Mouse (Mus musculus) stomach, embryonic 14.5 days (tissue): ENCODE measurements around the gene Gm9376. TPM values are rescaled to one million over a fixed set of nuclear protein-coding genes. Genes with fewer than 3 reads are reported as not detected.

Experiments used
- ATAC-seq: fragments of 200-750 bp; cut with Nextera tagmentation; 2 replicates; pipeline ENCODE4 v1.8.0; 2017; ENCODE audit warnings: low read depth, moderate TSS enrichment; ENCODE audit not compliant: insufficient number of reproducible peaks, insufficient read depth, low FRiP score
- H3K27ac ChIP-seq: fragments of 300-500 bp; sonication (generic); 2 replicates; pipeline ENCODE4 v1.5.1; 2014; ENCODE audit warnings: mild to moderate bottlenecking, low read length, moderate library complexity, mixed read lengths
- H3K27me3 ChIP-seq: fragments of 300-500 bp; sonication (generic); 2 replicates; pipeline ENCODE4 v1.6.1; 2014; ENCODE audit warnings: low read length, control low read depth, mixed read lengths; ENCODE audit not compliant: control insufficient read depth, insufficient read depth
- H3K36me3 ChIP-seq: fragments of 300-500 bp; sonication (generic); 2 replicates; pipeline ENCODE4 v1.6.1; 2014; ENCODE audit warnings: mild to moderate bottlenecking, control low read depth, low read length, moderate library complexity, mixed read lengths; ENCODE audit not compliant: control insufficient read depth, insufficient read depth
- H3K4me1 ChIP-seq: fragments of 300-500 bp; sonication (generic); 2 replicates; pipeline ENCODE4 v1.6.1; 2014; ENCODE audit warnings: low read length, control low read depth, mixed read lengths; ENCODE audit not compliant: control insufficient read depth, insufficient read depth
- H3K4me2 ChIP-seq: fragments of 300-500 bp; sonication (generic); replicated peaks from 2 replicates; pipeline ENCODE4 v1.6.1; 2014; ENCODE audit warnings: low read depth, low read length, control low read depth
- H3K4me3 ChIP-seq: fragments of 300-500 bp; sonication (generic); 2 replicates; pipeline ENCODE4 v1.5.1; 2014; ENCODE audit warnings: low read depth, low read length, control low read depth
- H3K9ac ChIP-seq: fragments of 300-500 bp; sonication (generic); replicated peaks from 2 replicates; pipeline ENCODE4 v1.6.1; 2014; ENCODE audit warnings: low read depth, mild to moderate bottlenecking, control low read depth, low read length, moderate library complexity, mixed read lengths
- H3K9me3 ChIP-seq: fragments of 300-500 bp; sonication (generic); 2 replicates; pipeline ENCODE4 v1.6.1; 2016; ENCODE audit warnings: low read depth, low read length, control low read depth; ENCODE audit not compliant: control insufficient read depth
- WGBS: fragments of 180-500 bp; shearing (Covaris S2); extraction: QIAGEN DNeasy Blood & Tissue Kit; methylation state at CpG from one replicate; pipeline ENCODE4 v1.1.7; 2014; 5-methylcytosine and 5-hydroxymethylcytosine counted together
- polyA plus RNA-seq: library from polyadenylated mRNA; unstranded; fragments of >200 nt; fragmentation: Nextera tagmentation; extraction: Ambion mirVana; gene quantifications from 2 replicates; pipeline ENCODE4 v1.2.1, GENCODE M21; 2014

Gm9376 gene
- polyA plus RNA-seq, 1 experiment from 2014 or later = not detected

- H3K4me1 ChIP-seq = peaks cover 9% of the 10 kb centered on the region; the same call in 1 of the 2 replicates
- no peak overlapping the region for H3K4me3 ChIP-seq
- H3K27ac ChIP-seq = no peak overlapping the region
- H3K9me3 ChIP-seq = no peaks in the 10 kb centered on the region
- no peaks in the 10 kb centered on the region for H3K36me3 ChIP-seq
- 76% methylated on average over 14 of the region's 14 CpGs for WGBS
- H3K4me2 ChIP-seq = no peak overlapping the region
- H3K9ac ChIP-seq = no peak overlapping the region
- no peaks in the 10 kb centered on the region for H3K27me3 ChIP-seq
- no peak for ATAC-seq
Measured at GRCm38 (mm10) chr14:118302606-118303005, 35.8 kb downstream of the Gm9376 start.

GRCm38 (mm10) chr14:118304560-118304959 lies 37.8 kb downstream of the Gm9376 start:
- H3K4me2 ChIP-seq = no peak overlapping the region
- H3K9ac ChIP-seq = no peak overlapping the region
- 73% methylated on average over 9 of the region's 9 CpGs for WGBS
- H3K27ac ChIP-seq = no peak overlapping the region
- no peaks in the 10 kb centered on the region for H3K36me3 ChIP-seq
- no peaks in the 10 kb centered on the region for H3K27me3 ChIP-seq
- peaks cover 9% of the 10 kb centered on the region; the same call in 1 of the 2 replicates for H3K4me1 ChIP-seq
- no peaks in the 10 kb centered on the region for H3K9me3 ChIP-seq
- ATAC-seq = no peak
- no peak overlapping the region for H3K4me3 ChIP-seq

DNA sequence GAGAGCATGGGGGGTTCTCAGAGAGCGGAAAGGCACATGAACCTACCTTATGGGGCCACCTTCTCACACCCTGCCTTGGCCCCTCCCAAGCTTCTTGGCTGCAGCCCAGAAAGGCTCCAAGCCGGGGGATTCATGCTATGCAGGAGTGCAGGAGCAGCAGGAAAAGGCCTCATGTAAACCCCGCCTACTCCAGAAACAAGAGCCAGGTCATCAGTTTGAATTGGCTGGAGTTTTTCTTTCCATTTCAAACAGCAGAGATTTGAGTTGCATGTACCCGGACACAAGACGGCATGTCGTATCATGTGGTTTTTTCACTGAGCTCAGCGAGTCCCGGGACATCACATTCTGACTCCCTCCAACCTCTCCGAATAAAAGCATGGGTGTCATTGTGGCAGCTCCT lies 39.2 kb downstream of the Gm9376 start:
- 0 out of 2 replicates have a peak, but pooled peaks have one; percentile 66 for ATAC-seq
- Histone ChIP-seq H3K9ac (no peak overlapping the region), H3K4me2 (no peak overlapping the region), H3K9me3 (no peaks in the 10 kb centered on the region), H3K4me1 (peaks cover 9% of the 10 kb centered on the region; the same call in 1 of the 2 replicates), H3K27ac (peak overlapping the region; percentile 44; the same call in 1 of the 2 replicates), H3K27me3 (no peaks in the 10 kb centered on the region), H3K4me3 (no peak overlapping the region), H3K36me3 (no peaks in the 10 kb centered on the region)
- 44% methylated on average over 9 of the region's 9 CpGs for WGBS

DNA sequence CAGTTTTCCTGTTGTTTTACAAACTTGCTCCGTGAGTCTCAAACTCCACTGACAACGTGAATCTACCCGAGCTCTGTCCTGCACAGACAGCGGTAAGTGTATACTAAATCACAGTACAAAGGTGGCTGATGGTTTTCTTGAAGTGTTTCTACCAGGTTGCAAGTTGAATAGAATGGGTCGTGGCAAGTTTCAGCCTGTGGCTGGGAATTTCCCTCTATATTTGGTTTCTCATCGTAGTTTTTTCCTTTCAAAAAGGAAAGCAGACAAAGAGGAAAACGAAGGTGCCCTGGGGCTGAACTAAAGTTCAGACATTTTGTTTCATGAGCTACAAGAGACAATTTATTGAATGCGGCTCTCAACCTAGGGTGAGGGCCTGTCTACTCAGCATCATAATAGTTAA lies 40.3 kb downstream of the Gm9376 start:
- Histone ChIP-seq H3K9me3 (no peaks in the 10 kb centered on the region), H3K4me3 (no peak overlapping the region), H3K27me3 (no peaks in the 10 kb centered on the region), H3K36me3 (no peaks in the 10 kb centered on the region), H3K27ac (peak overlapping the region; percentile 52; the same call in 1 of the 2 replicates), H3K9ac (no peak overlapping the region), H3K4me2 (no peak overlapping the region), H3K4me1 (peaks cover 9% of the 10 kb centered on the region; the same call in 1 of the 2 replicates)
- ATAC-seq = no peak
- 71% methylated on average over 8 of the region's 8 CpGs for WGBS

DNA sequence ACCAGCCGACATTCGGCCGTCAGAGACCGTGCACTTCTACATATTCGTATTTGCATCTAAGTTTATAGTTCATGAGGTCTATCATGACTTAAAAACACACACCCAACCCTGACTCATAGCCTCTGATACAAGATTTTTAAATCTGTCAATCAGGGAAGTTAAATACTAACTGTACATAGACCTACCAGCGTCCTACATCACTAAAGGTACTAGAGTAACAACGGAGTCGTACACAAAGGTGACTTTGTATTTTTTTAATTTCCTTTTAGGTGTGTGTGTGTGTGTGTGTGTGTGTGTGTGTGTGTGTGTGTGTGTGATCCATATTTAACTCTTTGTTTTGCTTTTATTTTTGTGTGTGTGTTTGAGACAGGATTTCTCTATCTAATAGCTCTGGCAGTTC lies 44.9 kb downstream of the Gm9376 start:
- WGBS = 86% methylated on average over 8 of the region's 8 CpGs
- Histone ChIP-seq H3K36me3 (no peaks in the 10 kb centered on the region), H3K27ac (no peak overlapping the region), H3K9ac (no peak overlapping the region), H3K27me3 (no peaks in the 10 kb centered on the region), H3K4me3 (no peak overlapping the region), H3K9me3 (no peaks in the 10 kb centered on the region), H3K4me1 (no peaks in the 10 kb centered on the region), H3K4me2 (no peak overlapping the region)
- no peak for ATAC-seq

GRCm38 (mm10) chr14:118312664-118313063 lies 45.9 kb downstream of the Gm9376 start:
- WGBS = 91% methylated on average over 10 of the region's 10 CpGs
- ATAC-seq = no peak
- H3K9me3 ChIP-seq = no peaks in the 10 kb centered on the region

DNA sequence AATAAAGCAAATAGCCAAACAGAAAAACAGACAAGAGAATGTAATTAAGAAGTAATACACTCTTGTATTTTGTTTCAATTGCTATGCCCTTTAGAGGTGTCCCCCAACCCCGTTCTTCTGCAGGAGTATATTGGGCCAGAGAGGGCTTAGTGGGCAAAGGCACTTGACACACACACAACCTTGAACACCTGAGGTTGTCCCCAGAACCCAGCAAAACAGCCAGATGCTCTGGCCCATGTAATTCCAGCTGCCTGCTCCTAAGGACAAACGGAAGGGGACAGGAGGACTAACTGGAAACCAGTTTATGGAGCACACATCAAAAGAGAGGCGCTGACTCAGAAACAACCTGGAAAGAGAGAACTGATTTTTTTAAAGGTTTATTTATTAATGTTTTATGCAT lies 47.2 kb downstream of the Gm9376 start:
- no peak for ATAC-seq
- Histone ChIP-seq H3K9me3 (no peaks in the 10 kb centered on the region), H3K9ac (no peak overlapping the region), H3K4me2 (no peak overlapping the region), H3K36me3 (no peaks in the 10 kb centered on the region), H3K4me1 (no peaks in the 10 kb centered on the region), H3K27me3 (no peaks in the 10 kb centered on the region), H3K27ac (no peak overlapping the region), H3K4me3 (no peak overlapping the region)
- 91% methylated on average over 3 of the region's 3 CpGs for WGBS

More at GRCm38 (mm10) chr14:118312664-118313063, 45.9 kb downstream of the Gm9376 start:
- Histone ChIP-seq H3K9ac (no peak overlapping the region), H3K4me1 (no peaks in the 10 kb centered on the region), H3K27me3 (no peaks in the 10 kb centered on the region), H3K4me2 (no peak overlapping the region), H3K27ac (no peak overlapping the region), H3K4me3 (no peak overlapping the region), H3K36me3 (no peaks in the 10 kb centered on the region)

GRCm38 (mm10) chr14:118317260-118317659 lies 50.5 kb downstream of the Gm9376 start:
- WGBS = 68% methylated on average over 9 of the region's 9 CpGs
- no peaks in the 10 kb centered on the region for H3K9me3 ChIP-seq

More at GRCm38 (mm10) chr14:118317260-118317659, 50.5 kb downstream of the Gm9376 start:
- Histone ChIP-seq H3K27me3 (peaks cover 8% of the 10 kb centered on the region; the same call in 1 of the 2 replicates), H3K4me2 (no peak overlapping the region), H3K4me1 (no peaks in the 10 kb centered on the region), H3K27ac (no peak overlapping the region), H3K4me3 (no peak overlapping the region), H3K36me3 (no peaks in the 10 kb centered on the region), H3K9ac (no peak overlapping the region)
- no peak for ATAC-seq
